Mouse (Mus musculus) cerebellum, postnatal 25 days (tissue): ENCODE measurements around the gene Samd7.
A peak's percentile ranks its signal among the peaks of the same experiment; 100 is the strongest.
"Not testable (repeated sequence)": the region's sequence is repeated elsewhere in the genome, so short reads cannot be mapped to it uniquely, and the experiment has no call there.

Source experiments
- DNase-seq, 2 experiments: peaks; one replicate each; pipeline ENCODE4 v3.0.0; 2021; ENCODE audit warnings: mixed read lengths in 2 of 2

The Samd7 gene

DNA sequence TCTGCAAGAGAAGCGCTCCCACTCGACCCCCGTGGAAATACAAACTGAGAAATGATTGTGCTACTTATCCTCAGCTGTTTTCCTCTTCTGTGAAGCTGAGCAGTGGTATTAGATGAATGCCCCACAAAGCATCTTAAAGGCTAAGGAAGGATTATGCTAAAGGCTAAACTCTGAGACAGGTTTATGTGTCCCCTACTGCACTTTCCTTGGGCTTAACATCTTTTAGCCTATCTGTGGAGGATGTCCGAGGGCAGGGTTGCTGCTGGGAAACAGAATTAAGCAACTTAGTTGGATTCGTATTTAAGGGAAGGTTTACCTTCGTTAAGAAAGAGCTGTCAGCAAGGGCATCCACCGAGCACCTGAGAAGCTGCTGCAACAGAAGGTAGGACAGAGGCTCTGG is at the start of gene Samd7:
Gene Samd7, plus strand, starts transcription at position 288 of the 400 bp plus-strand sequence.
- no peak for DNase-seq

- DNase-seq: peak; percentile 67 to 78
These were observed 49.7 kb upstream of the Samd7 start for GRCm38 (mm10) chr3:30696346-30696745.

DNA sequence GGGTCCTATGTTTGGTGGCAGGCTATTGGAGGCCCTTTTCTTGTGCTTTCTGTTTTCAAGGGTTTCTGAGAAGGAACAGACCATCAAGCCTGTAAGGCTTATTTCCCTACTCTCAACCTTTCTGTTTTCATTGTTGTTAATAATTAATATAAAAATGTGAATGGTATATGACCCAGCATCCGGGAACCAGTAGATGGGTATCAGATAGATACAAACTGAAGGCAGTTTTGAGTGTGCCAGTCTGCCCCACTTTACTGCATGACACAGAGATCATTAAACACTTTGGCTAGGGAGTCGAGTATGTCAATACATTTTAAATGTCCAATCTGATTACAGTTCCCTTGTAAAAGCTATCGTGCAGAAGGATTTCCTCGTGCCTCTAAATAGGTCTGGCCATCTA is 48.2 kb upstream of the Samd7 start:
- DNase-seq: no peak

GRCm38 (mm10) chr3:30699711-30700505 is 46.2 kb upstream of the Samd7 start, which contains the start of gene Lrrc31:
Lrrc31 (minus strand) TSS chr3:30699843.
- DNase-seq: not testable (repeated sequence)

GRCm38 (mm10) chr3:30705977-30706376 is 40.1 kb upstream of the Samd7 start:
- no peak for DNase-seq

DNA sequence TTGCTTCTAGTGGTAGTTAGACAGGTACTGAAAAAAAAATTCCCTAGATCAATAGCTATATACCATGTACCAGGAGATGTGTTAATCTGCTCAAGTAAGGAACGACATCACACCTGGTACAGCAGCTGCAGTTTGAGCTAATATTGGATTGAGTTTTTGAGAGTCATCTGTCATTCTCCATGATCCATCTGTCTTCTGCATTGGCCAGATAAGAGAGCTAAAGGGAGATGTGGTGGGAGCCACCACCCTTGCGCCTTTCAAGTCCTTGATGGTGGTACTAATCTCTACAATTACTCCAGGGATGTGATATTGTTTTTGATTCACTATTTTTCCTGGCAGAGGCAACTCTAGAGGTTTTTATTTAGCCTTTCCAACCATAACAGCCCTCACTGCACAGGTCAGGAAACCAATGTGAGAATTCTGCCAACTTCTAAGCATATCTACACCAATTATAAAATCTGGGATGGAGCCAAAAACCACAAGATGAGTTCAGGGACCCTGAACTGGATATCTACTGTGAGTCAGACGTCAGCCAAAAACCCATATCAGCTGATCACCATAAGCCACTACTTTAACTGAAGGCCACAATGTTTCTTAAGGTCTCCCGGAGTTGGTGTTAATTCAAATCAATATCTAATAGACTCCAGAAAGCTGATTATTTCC is 39.3 kb upstream of the Samd7 start:
- DNase-seq: no peak

- no peak for DNase-seq
These were observed 35.9 kb upstream of the Samd7 start for GRCm38 (mm10) chr3:30710191-30710590.

- no peak for DNase-seq
These were observed 32.8 kb upstream of the Samd7 start for GRCm38 (mm10) chr3:30713334-30713733.

GRCm38 (mm10) chr3:30718649-30719048 is 27.4 kb upstream of the Samd7 start:
- DNase-seq: no peak

- DNase-seq: no peak
These were observed 24.1 kb upstream of the Samd7 start for GRCm38 (mm10) chr3:30722036-30722435.

- DNase-seq: no peak
These were observed 23.6 kb upstream of the Samd7 start for GRCm38 (mm10) chr3:30722461-30722860.

DNA sequence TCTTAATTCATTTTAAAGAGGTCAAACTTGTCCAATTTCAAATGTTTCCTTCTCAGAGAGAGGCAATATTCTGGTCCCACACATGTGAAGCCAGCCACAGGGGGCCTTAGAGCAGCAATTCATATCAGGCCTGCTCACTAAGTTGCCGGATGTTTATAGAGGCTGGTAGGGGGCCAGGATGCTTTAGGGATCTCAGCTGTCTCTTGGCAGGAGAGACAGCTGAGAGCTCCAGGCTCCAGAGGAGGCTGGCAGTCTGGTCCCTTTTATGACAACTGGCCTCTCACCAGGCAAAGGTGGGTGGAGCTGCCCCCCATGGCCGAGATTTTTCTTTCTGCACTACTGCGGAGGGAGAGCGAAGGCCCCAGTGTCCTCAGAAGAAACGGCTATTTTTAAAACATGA is 22.9 kb upstream of the Samd7 start:
- peak in 1 of 2 experiments; percentile 15 for DNase-seq

GRCm38 (mm10) chr3:30724105-30724824 is 21.8 kb upstream of the Samd7 start:
- DNase-seq: no peak

DNA sequence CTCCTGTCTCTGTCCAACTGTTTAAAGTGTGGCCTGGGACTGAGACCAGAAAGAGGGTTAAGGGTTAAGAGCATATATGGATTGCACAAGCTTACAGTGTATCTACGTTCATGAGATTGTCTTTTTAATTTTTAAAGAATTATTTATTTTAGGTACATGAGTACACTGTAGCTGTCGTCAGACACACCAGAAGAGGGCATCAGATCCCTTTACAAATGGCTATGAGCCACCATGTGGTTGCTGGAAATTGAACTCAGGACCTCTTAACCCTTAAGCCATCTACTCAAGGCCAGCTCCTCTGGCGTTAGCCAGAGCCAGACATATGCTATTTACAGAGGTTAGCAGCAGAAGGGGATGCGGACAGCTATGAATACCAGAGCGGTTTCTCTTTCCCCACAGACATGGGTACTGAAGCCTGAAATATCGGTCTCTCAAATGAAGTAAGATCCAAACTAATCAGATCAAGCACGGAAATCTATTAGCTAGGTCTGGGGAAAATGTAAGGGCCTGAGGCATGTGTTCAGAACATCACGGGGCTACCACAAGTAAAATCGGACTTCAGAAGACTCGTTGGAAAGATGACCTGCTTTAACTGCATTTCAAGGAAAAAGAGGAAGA is 21.1 kb upstream of the Samd7 start:
- no peak for DNase-seq

- DNase-seq: no peak
These were observed 20.6 kb upstream of the Samd7 start for GRCm38 (mm10) chr3:30725514-30725913.

DNA sequence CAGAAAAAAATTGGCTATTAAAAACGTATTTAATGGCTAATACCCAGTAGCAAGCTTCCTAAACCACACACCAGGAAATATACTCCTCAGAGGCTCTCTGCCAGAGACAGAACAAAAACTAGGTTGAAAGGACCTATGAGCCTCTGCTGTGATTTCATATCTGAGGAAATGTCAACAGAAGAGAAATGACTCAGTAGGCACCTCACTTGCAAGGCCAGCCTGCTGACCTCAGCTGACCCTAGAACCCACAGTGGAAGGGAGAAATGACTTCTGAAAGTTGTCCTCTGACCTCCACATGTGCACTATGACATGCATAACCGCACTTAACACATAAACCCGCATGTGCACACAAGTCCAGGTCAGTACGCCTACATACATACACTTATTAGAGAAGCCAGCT is 18.9 kb upstream of the Samd7 start:
- no peak for DNase-seq

DNA sequence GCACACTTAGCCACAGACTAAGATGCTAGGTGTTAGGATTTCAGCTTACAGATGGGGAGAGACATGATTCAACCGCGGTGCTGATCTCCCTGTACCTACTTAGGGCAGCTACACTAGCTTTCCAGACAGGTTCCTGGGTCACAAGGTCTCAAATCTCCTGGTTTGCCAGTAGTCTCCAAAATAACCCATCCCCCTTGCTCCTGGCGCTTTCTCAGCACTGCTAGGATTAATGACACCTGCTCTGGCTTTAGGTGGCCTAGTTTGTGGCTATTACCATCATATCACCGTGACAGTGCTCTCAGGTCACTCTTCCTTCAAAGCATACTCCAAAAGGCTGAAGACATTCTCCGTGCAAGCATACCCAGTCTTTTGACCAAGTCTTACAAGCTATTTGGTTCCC is 17.0 kb upstream of the Samd7 start:
- DNase-seq: no peak

GRCm38 (mm10) chr3:30736809-30737208 is 9.3 kb upstream of the Samd7 start:
- DNase-seq: peak in 1 of 2 experiments; percentile 7

DNA sequence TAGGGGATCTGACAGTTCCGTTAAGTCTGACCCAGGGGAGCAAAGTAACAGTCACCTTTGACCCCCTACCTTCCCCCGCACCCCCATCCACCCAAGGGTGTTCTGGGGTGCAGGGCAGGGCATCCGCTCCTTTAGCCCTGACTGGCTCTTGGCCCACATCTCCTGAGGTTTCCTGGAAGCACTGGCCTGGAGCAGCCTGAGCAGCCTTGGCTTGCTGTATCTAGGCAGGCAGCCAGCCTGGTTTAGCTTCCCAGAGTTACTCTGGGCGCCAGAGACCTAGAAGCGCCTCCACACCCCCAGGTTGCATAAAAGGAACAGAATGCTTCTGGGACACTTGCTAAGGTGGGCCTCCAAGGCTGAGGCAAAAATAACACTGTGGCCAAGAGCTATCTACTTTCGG is 4.8 kb upstream of the Samd7 start:
- peak; percentile 67 to 79 for DNase-seq

- no peak for DNase-seq
These were observed 3.2 kb upstream of the Samd7 start for GRCm38 (mm10) chr3:30742891-30743290.

DNA sequence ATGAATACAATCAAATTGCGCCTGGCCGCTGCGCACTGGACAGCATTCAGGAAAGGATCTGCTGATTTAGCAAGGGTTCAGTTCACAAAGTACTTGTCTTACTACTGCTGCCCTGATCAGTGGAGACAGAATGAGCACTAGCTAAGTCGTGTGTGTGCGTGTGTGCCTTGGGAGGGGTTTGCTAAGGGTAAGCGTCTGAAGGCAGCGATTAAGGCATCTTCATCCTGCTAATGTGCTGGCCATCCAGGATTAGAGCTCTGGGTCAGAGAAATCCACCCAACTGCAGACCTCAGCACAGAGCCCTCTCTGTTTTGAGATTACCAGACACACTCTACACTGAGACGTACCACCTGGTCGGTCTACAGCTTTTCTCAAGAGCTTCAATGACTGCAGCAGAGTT is 2.2 kb downstream of the Samd7 start:
- DNase-seq: no peak

DNA sequence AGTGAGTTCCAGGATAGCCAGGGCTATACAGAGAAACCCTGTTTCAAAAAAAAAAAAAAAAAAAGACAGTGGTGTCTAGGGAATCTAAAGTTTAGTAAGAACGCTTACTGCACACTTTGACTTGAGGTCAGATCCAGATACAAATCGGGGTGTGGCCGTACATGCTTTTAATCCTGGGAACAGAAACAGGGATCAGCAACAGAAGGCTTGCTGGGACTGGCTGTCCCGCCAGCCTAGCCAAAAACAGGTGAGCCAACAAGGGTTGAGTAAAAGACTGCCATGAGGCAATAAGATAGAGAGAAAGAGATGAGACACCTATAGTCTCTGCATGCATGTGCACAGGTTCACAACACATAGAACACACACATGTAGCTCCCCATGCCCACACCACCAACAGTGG is 8.6 kb downstream of the Samd7 start:
- DNase-seq: no peak

- no peak for DNase-seq
These were observed 18.8 kb downstream of the Samd7 start for GRCm38 (mm10) chr3:30764877-30765276.
